Mouse (Mus musculus) limb, embryonic 12.5 days (tissue): ENCODE results near the gene Nelfb. TPM values are rescaled to one million over a fixed set of nuclear protein-coding genes. Genes with fewer than 3 reads are reported as not detected.

Experiments
- ATAC-seq: fragments of 200-750 bp; cut with Nextera tagmentation; 2 replicates; pipeline ENCODE4 v1.8.0; 2017; ENCODE audit warnings: low read depth, moderate TSS enrichment; ENCODE audit not compliant: insufficient number of reproducible peaks, insufficient read depth, low FRiP score, low TSS enrichment
- H3K27ac ChIP-seq: fragments of 300-500 bp; sonication (generic); 2 replicates; pipeline ENCODE4 v1.5.1; 2016; ENCODE audit warnings: mild to moderate bottlenecking, moderate library complexity
- H3K27me3 ChIP-seq: fragments of 300-500 bp; sonication (generic); 2 replicates; pipeline ENCODE4 v1.6.1; 2016; ENCODE audit warnings: mild to moderate bottlenecking, moderate library complexity
- H3K36me3 ChIP-seq: fragments of 300-500 bp; sonication (generic); 2 replicates; pipeline ENCODE4 v1.6.1; 2016; ENCODE audit warnings: mild to moderate bottlenecking, moderate library complexity
- H3K4me1 ChIP-seq: fragments of 300-500 bp; sonication (generic); replicated peaks from 2 replicates; pipeline ENCODE4 v1.6.1; 2016
- H3K4me2 ChIP-seq: fragments of 300-500 bp; sonication (generic); 2 replicates; pipeline ENCODE4 v1.6.1; 2016; ENCODE audit warnings: mild to moderate bottlenecking, moderate library complexity
- H3K4me3 ChIP-seq: fragments of 300-500 bp; sonication (generic); replicated peaks from 2 replicates; pipeline ENCODE4 v1.5.1; 2016; ENCODE audit warnings: mild to moderate bottlenecking
- H3K9ac ChIP-seq: fragments of 300-500 bp; sonication (generic); replicated peaks from 2 replicates; pipeline ENCODE4 v1.6.1; 2016; ENCODE audit warnings: mild to moderate bottlenecking, moderate library complexity
- H3K9me3 ChIP-seq: fragments of 300-500 bp; sonication (generic); 2 replicates; pipeline ENCODE4 v1.6.1; 2016; ENCODE audit warnings: mild to moderate bottlenecking, moderate library complexity
- WGBS: fragments of 180-500 bp; shearing (Covaris S2); methylation state at CpG from one replicate; pipeline ENCODE4 v1.1.7; 2016; 5-methylcytosine and 5-hydroxymethylcytosine counted together
- polyA plus RNA-seq: library from polyadenylated mRNA; unstranded; fragments of >200 nt; fragmentation: Nextera tagmentation; extraction: Ambion mirVana; gene quantifications from 2 replicates; pipeline ENCODE4 v1.2.1, GENCODE M21; 2016

Nelfb gene
- polyA plus RNA-seq, 1 experiment from 2014 or later: 121 TPM

DNA sequence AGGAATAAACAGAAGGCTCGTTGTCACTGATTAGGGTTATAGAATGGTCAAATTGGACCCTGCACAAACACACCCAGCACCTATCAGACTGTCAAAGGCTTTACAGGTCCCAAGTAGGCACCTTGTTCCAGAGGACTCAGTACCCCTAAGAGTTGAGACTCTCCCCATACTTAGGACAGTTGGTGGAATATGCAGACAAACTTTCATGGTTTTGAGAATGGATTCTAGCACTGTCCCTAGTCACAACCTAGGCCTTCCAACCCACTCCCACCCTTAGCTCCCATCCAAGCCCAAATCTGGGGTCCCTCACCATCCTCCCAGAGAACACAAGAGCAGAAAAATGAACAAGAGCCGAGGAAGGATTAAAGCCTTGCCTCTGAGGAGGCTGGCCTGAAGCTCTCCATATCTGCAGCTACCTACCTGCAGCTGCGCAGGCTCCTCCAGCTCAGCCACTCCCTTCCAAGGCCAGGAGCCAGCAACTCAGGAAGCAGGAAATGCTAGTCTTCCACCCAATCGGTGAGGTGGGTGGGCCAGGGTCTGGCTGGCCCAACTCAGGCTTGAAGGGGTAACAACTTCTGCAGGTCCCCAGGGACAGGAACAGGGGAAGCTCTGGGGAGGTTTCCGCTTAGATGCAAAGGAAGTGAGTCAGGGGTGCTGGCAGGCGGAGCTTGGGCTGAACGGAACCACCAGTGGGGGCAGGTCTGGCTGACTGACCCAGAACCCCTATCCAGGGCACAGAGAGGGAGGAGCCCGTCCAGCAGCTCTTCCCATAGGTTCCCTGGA lies 14.9 kb downstream of the Nelfb start, which contains the start of gene Tor4a:
TSS of gene Tor4a (minus strand) at position 715 of the 783 bp plus-strand sequence.
- Histone ChIP-seq H3K4me2 (peak within 1 kb of the TSS; percentile 43), H3K27me3 (peaks cover 37% of the 10 kb centered on the region), H3K9ac (no peak within 1 kb of the TSS; the same call in 1 of the 2 replicates), H3K27ac (no peak within 1 kb of the TSS), H3K9me3 (no peaks in the 10 kb centered on the region), H3K36me3 (peaks cover 27% of the 10 kb centered on the region), H3K4me1 (peaks cover 28% of the 10 kb centered on the region), H3K4me3 (peak within 1 kb of the TSS; percentile 29)
- WGBS: 9% methylated on average over 8 of the region's 8 CpGs
- ATAC-seq: no peak

DNA sequence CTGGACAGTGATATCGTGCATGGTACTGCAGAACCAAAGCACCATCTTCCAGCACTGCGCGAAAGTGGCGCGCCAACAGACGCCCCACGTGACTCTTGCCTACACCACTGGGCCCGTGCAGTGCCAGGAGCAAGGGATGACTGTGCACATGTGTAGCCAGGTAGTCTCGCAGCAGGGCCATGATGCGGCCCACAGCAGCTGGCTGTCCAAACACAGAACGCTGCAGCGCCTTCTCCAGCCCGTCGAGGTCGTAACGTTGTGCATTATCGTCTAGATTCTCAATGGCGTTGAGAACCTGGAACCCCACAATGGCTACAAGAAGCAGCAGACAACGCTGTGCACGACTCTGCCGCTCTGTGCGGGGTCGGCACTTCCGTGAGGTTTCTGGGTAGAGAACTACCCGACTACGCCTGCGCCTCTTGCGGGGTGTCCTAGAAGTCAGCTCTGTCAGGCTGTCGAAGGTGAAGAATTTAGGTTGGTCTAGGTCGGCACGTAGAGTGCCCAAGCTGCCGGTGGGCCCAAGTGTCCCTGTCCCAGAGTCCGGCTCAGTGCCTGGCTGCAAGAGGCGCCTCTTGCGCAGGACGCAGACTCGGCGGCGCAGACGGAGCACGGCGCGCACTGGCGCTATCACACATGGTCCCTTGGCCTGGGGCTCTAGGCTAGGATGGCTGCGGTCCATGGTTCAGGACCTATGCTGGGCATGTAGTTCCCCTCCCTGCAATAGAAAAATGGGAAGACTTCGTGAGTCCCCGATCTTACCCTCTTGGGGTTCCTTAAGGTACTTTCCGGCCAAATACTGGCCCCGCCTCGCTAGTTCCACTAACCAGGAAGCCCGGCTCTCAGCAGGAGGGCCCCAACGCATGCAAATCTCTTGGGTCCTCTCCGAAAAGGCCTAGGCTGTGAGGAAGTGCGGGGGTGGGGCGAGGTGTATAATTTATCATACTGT lies 15.8 kb downstream of the Nelfb start:
- H3K4me3 ChIP-seq: peak overlapping the region; percentile 29
- no peak overlapping the region; the same call in 1 of the 2 replicates for H3K9ac ChIP-seq
- peaks cover 18% of the 10 kb centered on the region for H3K36me3 ChIP-seq
- no peak overlapping the region for H3K27ac ChIP-seq
- peaks cover 37% of the 10 kb centered on the region for H3K27me3 ChIP-seq
- no peak for ATAC-seq
- H3K4me1 ChIP-seq: peaks cover 28% of the 10 kb centered on the region
- no peaks in the 10 kb centered on the region for H3K9me3 ChIP-seq
- H3K4me2 ChIP-seq: peak overlapping the region; percentile 43
- 22% methylated on average over 55 of the region's 55 CpGs for whole genome bisulfite sequencing

DNA sequence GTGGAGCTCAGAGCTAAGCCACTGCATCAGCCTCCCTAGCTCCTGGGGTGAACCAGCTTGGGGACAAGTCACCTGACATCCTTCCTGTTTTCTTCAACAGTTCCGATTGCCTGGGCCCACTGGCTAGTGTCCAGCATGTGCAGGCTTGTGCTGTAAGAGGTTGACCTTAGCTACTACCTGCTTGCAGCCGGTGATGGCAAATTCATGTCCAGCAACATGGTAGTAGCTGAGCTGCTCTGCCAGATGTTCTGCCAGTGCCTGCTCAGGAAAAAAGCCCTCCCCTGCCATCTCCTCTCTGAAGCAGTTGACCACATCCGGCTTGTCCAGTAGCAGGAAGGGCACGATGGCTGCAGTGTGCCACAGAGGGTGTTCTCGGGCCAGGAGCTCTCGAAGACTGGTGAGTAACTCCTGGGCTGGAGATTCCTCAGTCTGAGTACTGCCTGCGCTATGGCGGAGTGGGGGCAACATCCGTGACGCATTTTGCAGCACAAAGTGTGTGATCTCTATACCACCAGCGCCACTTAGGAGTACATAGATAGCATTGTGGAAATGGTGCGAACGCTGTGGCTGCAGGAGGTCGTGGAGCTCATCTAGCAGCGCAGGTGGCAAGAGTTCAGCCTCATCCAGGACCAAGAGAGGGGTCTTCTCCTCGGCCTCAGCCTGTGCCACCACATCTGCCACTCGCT lies 16.7 kb downstream of the Nelfb start:
- H3K4me1 ChIP-seq: peaks cover 28% of the 10 kb centered on the region

DNA sequence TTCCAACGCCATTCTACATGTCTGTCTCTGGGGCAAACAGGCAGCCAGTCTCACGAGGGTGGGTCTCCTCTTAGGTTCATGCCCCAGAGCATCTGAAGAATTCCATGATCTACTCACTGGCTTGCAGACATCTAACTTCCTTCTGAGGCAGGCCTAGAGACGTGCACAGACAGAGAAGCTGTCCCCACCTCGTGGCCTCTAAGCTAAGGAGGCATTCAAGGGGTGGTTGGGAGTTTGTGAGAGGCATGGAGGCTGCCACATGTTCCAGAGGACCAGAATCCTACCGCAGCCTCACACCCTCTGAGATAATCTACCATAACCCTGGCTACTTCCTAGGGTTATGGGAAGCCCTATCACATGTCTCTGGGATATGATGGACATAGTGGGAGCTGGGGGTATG lies 17.3 kb downstream of the Nelfb start:
- Histone ChIP-seq H3K4me3 (no peak overlapping the region), H3K4me1 (peaks cover 28% of the 10 kb centered on the region), H3K36me3 (peaks cover 4% of the 10 kb centered on the region; the same call in 1 of the 2 replicates), H3K27me3 (peaks cover 37% of the 10 kb centered on the region), H3K9ac (no peak overlapping the region), H3K4me2 (no peak overlapping the region), H3K9me3 (no peaks in the 10 kb centered on the region), H3K27ac (no peak overlapping the region)
- 79% methylated on average over 5 of the region's 5 CpGs for WGBS
- no peak for ATAC-seq

More for the DNA sequence above, 16.7 kb downstream of the Nelfb start:
- Histone ChIP-seq H3K9me3 (no peaks in the 10 kb centered on the region), H3K27me3 (peaks cover 37% of the 10 kb centered on the region), H3K4me2 (no peak overlapping the region; the same call in 1 of the 2 replicates), H3K4me3 (peak overlapping the region; percentile 29; the same call in 1 of the 2 replicates), H3K27ac (no peak overlapping the region), H3K36me3 (peaks cover 10% of the 10 kb centered on the region), H3K9ac (no peak overlapping the region)
- 85% methylated on average over 17 of the region's 17 CpGs for WGBS
- ATAC-seq: no peak

DNA sequence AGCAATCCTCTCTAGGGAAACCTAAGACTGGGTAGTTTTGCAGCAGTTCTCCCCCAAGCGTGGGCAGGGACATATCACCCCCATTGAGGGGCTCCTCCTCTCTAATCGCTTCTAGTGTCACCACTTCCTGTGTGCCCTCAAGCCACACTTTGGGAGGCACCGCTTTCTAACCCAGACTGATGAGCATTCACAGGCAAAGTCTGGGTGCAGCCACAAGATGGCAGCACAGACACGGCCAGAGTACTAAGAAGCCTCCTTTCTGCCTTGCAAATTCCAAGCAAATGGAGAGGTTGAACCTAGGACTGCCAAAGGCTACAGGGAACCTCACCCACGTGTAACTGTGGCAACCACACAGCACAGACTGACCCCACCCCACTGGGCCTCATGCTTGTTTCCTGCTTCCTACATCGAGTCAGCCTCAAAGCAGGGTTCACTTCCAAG lies 17.9 kb downstream of the Nelfb start:
- no peak overlapping the region for H3K27ac ChIP-seq
- peak; percentile 76; the same call in 1 of the 2 replicates for ATAC-seq
- WGBS: 2% methylated on average over 6 of the region's 6 CpGs
- H3K4me2 ChIP-seq: no peak overlapping the region
- peaks cover 28% of the 10 kb centered on the region for H3K4me1 ChIP-seq
- H3K4me3 ChIP-seq: no peak overlapping the region
- H3K9ac ChIP-seq: peak overlapping the region; percentile 19; the same call in 1 of the 2 replicates
- peaks cover 37% of the 10 kb centered on the region for H3K27me3 ChIP-seq
- H3K9me3 ChIP-seq: no peaks in the 10 kb centered on the region
- H3K36me3 ChIP-seq: no peaks in the 10 kb centered on the region; the same call in 1 of the 2 replicates

DNA sequence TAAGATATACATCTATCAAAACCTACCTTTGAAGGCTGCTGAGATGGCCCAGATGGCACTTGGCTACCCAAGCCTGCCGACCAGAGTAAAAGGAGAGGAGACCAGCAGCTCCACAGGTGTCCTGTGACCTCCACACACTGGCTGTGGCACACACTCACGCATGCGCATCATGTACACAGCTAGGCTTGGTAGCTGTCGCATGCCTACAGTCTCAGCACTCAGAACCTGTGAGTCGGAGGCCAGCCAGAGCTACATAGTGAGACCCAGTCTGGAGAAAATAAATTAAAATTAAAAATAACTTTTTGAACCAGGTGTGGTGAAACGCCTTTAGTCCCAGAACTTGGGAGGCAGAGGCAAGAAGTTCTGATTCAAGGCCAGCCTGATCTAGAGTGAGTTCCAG lies 23.4 kb downstream of the Nelfb start:
- no peak overlapping the region for H3K4me2 ChIP-seq
- H3K4me1 ChIP-seq: peaks cover 3% of the 10 kb centered on the region; the same call in 1 of the 2 replicates
- WGBS: 83% methylated on average over 6 of the region's 6 CpGs
- H3K9ac ChIP-seq: no peak overlapping the region
- H3K4me3 ChIP-seq: no peak overlapping the region
- peaks cover 35% of the 10 kb centered on the region for H3K27me3 ChIP-seq
- no peak overlapping the region for H3K27ac ChIP-seq
- no peaks in the 10 kb centered on the region for H3K9me3 ChIP-seq
- no peak for ATAC-seq
- H3K36me3 ChIP-seq: no peaks in the 10 kb centered on the region

DNA sequence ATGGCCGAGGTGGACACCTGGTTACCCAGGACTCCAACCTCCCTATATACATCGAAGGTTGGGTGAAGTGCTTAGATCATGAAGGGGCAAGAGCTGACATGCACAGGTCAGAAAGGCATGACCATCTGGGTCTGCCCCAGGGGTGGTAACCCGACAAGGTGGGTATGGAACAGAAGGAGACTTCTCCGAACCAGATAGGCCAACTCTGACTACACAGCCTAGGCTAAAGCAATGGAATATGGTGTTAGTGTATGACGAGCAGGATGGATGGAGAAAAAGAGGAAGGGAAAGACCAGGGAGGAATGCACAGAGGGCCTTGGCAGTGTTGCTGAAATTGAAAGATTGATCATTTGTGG lies 24.7 kb downstream of the Nelfb start:
- ATAC-seq: peak; percentile 1; the same call in 1 of the 2 replicates
- Histone ChIP-seq H3K4me2 (peak overlapping the region; percentile 91), H3K9ac (no peak overlapping the region), H3K36me3 (no peaks in the 10 kb centered on the region), H3K27me3 (peaks cover 47% of the 10 kb centered on the region), H3K4me1 (peaks cover 9% of the 10 kb centered on the region), H3K27ac (no peak overlapping the region), H3K4me3 (peak overlapping the region; percentile 49), H3K9me3 (no peaks in the 10 kb centered on the region)
- 30% methylated on average over 5 of the region's 5 CpGs for WGBS

DNA sequence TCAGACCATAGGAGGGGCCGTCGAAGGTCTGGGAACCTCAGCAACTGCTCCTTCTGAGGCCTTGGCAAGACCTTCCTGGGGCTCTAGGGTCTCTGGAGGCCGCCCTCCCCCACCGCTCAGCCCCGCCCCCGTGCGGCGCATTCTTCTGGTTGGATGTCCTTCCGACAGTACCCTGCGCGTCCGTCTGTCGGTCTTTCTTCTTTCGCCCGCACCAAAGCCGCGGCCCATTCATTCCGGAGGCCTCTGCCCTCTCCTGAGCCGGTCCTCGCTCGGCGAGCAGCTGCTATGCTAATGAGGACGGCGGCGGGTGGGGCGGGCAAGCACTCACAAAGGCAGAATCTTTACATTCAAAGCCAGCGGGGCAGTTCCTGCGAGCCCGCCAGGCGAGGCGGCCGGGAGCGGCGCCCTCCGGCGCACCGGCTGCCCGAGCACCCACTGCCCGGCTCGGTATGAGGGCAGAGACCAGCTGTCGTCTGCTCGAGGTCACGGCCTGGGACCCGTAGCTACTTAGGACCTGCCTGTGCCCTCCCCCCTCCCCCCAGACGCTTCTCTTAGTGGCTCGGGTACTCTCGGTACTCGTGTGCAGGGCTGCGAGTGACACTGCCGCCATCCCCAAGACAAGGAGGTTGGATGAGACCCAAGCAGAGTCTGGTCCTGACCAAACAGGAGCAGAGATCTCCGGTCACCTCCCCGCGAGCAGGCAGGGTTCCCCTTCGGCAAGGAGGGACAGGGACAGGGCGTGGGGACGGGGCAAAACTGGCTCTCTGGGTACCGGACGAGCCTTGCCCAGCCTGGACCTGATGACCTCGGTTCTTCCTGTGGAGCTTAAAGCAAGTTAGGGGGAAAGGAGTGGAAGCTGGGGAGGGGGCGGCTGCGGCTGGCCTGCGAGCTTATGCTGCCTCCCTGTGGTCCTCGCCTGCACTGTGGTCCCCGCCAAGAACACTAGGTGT lies 25.4 kb downstream of the Nelfb start:
- Histone ChIP-seq H3K27me3 (peaks cover 53% of the 10 kb centered on the region), H3K4me3 (peak overlapping the region; percentile 49), H3K9me3 (no peaks in the 10 kb centered on the region), H3K36me3 (no peaks in the 10 kb centered on the region), H3K27ac (peak overlapping the region; percentile 74), H3K4me1 (peaks cover 15% of the 10 kb centered on the region), H3K4me2 (peak overlapping the region; percentile 91), H3K9ac (peak overlapping the region; percentile 65)
- under 1% methylated on average over 64 of the region's 64 CpGs for WGBS
- peak; percentile 80 for ATAC-seq

DNA sequence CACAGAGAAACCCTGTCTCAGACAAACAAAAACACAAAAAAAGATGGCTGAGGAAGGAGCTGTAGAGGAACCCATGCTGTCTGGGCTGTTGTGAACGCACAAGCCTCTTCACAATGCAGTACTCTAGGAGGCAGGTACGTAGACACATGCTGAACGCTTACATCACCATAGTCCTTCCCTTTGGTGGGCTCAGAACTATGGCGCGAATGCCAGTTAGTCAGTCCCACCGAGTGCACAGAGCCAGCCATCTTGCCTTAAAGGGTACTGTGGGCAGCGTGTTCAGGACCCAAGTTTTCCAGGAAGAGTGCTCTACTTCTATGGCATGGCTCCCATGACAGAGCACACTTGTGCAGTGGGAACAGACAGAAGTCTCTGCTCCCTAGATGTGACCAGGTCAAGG lies 26.8 kb downstream of the Nelfb start:
- Histone ChIP-seq H3K27me3 (peaks cover 67% of the 10 kb centered on the region), H3K36me3 (no peaks in the 10 kb centered on the region), H3K9me3 (no peaks in the 10 kb centered on the region), H3K4me2 (no peak overlapping the region), H3K9ac (no peak overlapping the region), H3K27ac (no peak overlapping the region), H3K4me3 (no peak overlapping the region), H3K4me1 (peaks cover 29% of the 10 kb centered on the region)
- 97% methylated on average over 7 of the region's 7 CpGs for WGBS
- no peak for ATAC-seq

DNA sequence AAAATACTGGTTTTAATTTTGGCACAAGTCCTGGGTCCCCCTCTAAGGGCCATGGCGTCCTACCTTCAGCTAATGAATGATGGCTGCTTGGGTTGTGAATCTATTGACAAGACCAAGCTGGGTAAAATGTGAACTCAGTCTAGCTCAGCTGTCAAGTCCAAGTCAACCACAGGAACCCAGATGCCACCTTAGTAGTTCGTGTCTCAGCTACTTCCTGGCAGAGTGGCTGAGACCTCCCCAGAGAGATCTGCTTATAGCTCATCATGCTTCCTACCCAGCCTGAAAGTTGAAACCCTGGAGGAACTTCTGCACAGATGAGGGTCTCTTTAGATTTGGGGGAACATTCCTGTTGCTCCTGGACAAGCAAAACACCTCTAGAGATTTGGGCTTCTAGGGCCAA lies 28.0 kb downstream of the Nelfb start:
- Histone ChIP-seq H3K4me3 (no peak overlapping the region), H3K4me2 (peak overlapping the region; percentile 8; the same call in 1 of the 2 replicates), H3K27ac (no peak overlapping the region), H3K27me3 (peaks cover 73% of the 10 kb centered on the region), H3K36me3 (no peaks in the 10 kb centered on the region), H3K4me1 (peaks cover 39% of the 10 kb centered on the region), H3K9me3 (no peaks in the 10 kb centered on the region), H3K9ac (no peak overlapping the region)
- ATAC-seq: no peak
- WGBS: 69% methylated on average over 2 of the region's 2 CpGs
